Mouse (Mus musculus) myocyte (in vitro differentiated cells): Measurements from ENCODE around the gene Chrnd. TPM values are rescaled to one million over a fixed set of nuclear protein-coding genes. Genes with fewer than 3 reads are reported as not detected.

ENCODE experiments used
- H3K27me3 ChIP-seq: one replicate; pipeline ENCODE4 v1.6.1; 2011; ENCODE audit not compliant: control insufficient read depth, insufficient read depth, insufficient read length
- H3K36me3 ChIP-seq: one replicate; pipeline ENCODE4 v1.6.1; 2011; ENCODE audit not compliant: control insufficient read depth, insufficient read depth
- H3K4me2 ChIP-seq: one replicate; pipeline ENCODE4 v1.6.1; 2011; ENCODE audit warnings: low read depth, control low read depth
- H3K4me3 ChIP-seq: one replicate; pipeline ENCODE4 v1.5.1; 2011; ENCODE audit warnings: mild to moderate bottlenecking, control low read depth, moderate library complexity
- H3K79me2 ChIP-seq: one replicate; pipeline ENCODE4 v1.6.1; 2011; ENCODE audit not compliant: control insufficient read depth, insufficient read depth
- H3ac ChIP-seq: one replicate; pipeline ENCODE4 v1.6.1; 2011; ENCODE audit not compliant: control insufficient read depth, insufficient read length
- CEBPB ChIP-seq: IDR thresholded peaks from 2 replicates; pipeline ENCODE4 v1.6.1; 2011; ENCODE audit warnings: mild to moderate bottlenecking, moderate library complexity; ENCODE audit not compliant: poor library complexity, insufficient read depth, severe bottlenecking
- E2F4 ChIP-seq: IDR thresholded peaks from one replicate; pipeline ENCODE4 v1.6.1; 2011; ENCODE audit warnings: mild to moderate bottlenecking, control low read depth, moderate library complexity; ENCODE audit not compliant: insufficient read depth
- MAX ChIP-seq: IDR thresholded peaks from one replicate; pipeline ENCODE4 v1.6.1; 2011; ENCODE audit warnings: low read depth, mild to moderate bottlenecking, control low read depth
- MYOD1 ChIP-seq, 3 experiments: IDR thresholded peaks; one replicate each; pipeline ENCODE4 v1.6.1; 2011; ENCODE audit warnings: control low read depth in 2 of 3, low read depth in 2 of 3, mild to moderate bottlenecking in 2 of 3, moderate library complexity in 1 of 3; ENCODE audit not compliant: insufficient read length in 2 of 3, control insufficient read depth in 1 of 3
- MYOG ChIP-seq, 3 experiments: IDR thresholded peaks; one replicate each; pipeline ENCODE4 v1.6.1; 2011; ENCODE audit warnings: control low read depth in 2 of 3, low read depth in 2 of 3, mild to moderate bottlenecking in 2 of 3; ENCODE audit not compliant: insufficient read length in 2 of 3, control insufficient read depth in 1 of 3, insufficient read depth in 1 of 3
- POLR2A ChIP-seq: IDR thresholded peaks from one replicate; pipeline ENCODE4 v1.6.1; 2011; ENCODE audit warnings: low read depth, mild to moderate bottlenecking, control low read depth, moderate library complexity; ENCODE audit not compliant: insufficient read length
- POLR2AphosphoS2 ChIP-seq: IDR thresholded peaks from one replicate; pipeline ENCODE4 v1.6.1; 2011; ENCODE audit warnings: low read depth, control low read depth; ENCODE audit not compliant: insufficient read length
- REST ChIP-seq: IDR thresholded peaks from one replicate; pipeline ENCODE4 v1.6.1; 2011; ENCODE audit warnings: mild to moderate bottlenecking, control low read depth, moderate library complexity; ENCODE audit not compliant: insufficient read depth, insufficient read length
- SRF ChIP-seq: IDR thresholded peaks from one replicate; pipeline ENCODE4 v1.6.1; 2011; ENCODE audit warnings: low read depth; ENCODE audit not compliant: control insufficient read depth, insufficient read length
- TCF12 ChIP-seq: IDR thresholded peaks from one replicate; pipeline ENCODE4 v1.6.1; 2011; ENCODE audit warnings: mild to moderate bottlenecking, control low read depth; ENCODE audit not compliant: poor library complexity, insufficient read depth, severe bottlenecking
- TCF3 ChIP-seq: IDR thresholded peaks from one replicate; pipeline ENCODE4 v1.6.1; 2011; ENCODE audit warnings: low read depth, control low read depth; ENCODE audit not compliant: insufficient read length
- USF1 ChIP-seq: IDR thresholded peaks from one replicate; pipeline ENCODE4 v1.6.1; 2011; ENCODE audit warnings: low read depth, mild to moderate bottlenecking, control low read depth, moderate library complexity
- polyA plus RNA-seq: library from polyadenylated mRNA; unstranded; fragments of >200 nt; fragmentation: generic; extraction: Trizol; gene quantifications from one replicate; pipeline ENCODE4 v1.2.1, GENCODE M21; 2012; ENCODE audit warnings: missing spikeins

Gene Chrnd
- polyA plus RNA-seq, 1 experiment: 208 TPM

DNA sequence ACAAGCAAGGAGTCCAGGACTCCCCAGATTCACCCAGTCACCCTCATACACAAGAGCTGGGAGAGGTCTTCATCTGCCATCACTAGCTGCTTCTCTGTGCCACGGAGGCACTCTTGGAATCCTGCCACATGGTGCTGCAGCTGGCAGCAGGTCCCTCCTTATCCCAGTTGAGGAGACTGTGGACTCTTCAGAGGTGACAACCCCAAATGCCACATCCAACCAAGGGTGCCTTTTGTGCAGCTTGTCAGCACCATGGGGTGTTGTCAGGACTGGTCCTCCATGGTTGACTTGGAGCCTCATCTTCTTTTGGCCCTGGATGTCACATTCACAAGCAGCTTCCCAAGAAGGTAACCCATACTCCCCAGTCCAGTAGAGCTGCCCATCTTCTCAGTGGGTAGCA lies 11.4 kb downstream of the Chrnd start:
- no peaks in the 10 kb centered on the region for H3K27me3 ChIP-seq
- no peak overlapping the region for H3K4me3 ChIP-seq
- peaks cover 12% of the 10 kb centered on the region for H3K36me3 ChIP-seq

DNA sequence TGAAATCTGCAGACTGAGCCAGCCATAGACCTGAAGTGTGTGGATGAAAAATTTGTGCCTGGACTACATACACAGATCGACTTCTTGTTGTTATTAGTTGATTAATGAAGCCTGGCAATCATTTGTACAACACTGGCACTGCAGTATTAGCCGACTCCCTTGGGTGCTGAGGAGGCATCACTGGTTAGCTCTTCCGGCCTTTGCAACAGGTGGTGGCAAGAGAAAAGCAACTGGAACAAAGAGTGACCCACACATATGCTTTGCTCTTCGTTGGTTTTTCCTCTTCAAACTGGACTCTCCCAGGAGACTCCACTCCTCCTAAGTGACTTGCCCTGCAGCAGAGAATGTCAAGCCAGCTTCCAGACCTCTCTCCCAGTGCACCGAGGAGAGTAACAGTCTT lies 13.4 kb downstream of the Chrnd start:
- TF ChIP-seq MYOD1 (IDR thresholded peaks at IDR 0.05; ENCODE audit: control insufficient read depth in 1 of 3, insufficient read length in 2 of 3, low read depth in 2 of 3) (peak; percentile 14 to 72 (median 65)), TCF3 (no peak), POLR2A (no peak), USF1 (no peak), CEBPB (no peak), MYOG (IDR thresholded peaks at IDR 0.05; ENCODE audit: control insufficient read depth in 1 of 3, insufficient read depth in 1 of 3, insufficient read length in 2 of 3, low read depth in 2 of 3) (peak in 2 of 3 experiments; percentile 47 to 74)
- Histone ChIP-seq H3K27me3 (no peaks in the 10 kb centered on the region), H3K4me3 (no peak overlapping the region), H3ac (no peak overlapping the region), H3K36me3 (peaks cover under 1% of the 10 kb centered on the region), H3K79me2 (peaks cover 12% of the 10 kb centered on the region), H3K4me2 (no peak overlapping the region)

More for the DNA sequence above, 11.4 kb downstream of the Chrnd start:
- Histone ChIP-seq H3K79me2 (peaks cover 9% of the 10 kb centered on the region), H3ac (no peak overlapping the region), H3K4me2 (no peak overlapping the region)
- TF ChIP-seq POLR2A (peak; percentile 35), MYOG (IDR thresholded peaks at IDR 0.05; ENCODE audit: control insufficient read depth in 1 of 3, insufficient read depth in 1 of 3, insufficient read length in 2 of 3, low read depth in 2 of 3) (peak in 1 of 3 experiments; percentile 45), POLR2AphosphoS2 (peak; percentile 95), MAX (no peak), MYOD1 (IDR thresholded peaks at IDR 0.05; ENCODE audit: control insufficient read depth in 1 of 3, insufficient read length in 2 of 3, low read depth in 2 of 3) (peak in 1 of 3 experiments; percentile 23)

DNA sequence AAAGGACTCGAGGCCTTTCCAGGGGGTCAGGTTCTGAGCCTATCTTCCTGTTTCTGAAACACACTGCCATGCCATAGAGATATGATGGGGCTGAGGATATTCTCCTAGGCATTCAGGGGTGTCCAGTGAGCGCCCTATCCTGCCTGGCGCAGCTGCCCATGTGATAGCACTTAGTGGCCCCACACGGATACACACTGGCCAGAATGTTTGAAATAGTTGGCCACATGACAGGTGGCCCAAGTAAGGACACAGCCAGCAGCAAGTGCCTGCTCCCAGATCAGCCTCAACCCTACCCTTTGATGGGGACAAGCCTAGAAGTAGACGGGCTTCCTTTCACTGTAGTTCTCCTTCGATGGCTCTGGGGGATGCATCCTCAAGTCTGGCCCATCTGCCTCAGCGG lies 14.1 kb downstream of the Chrnd start, which contains the start of gene Chrng:
Gene Chrng, plus strand, starts transcription at position 193 of the 400 bp plus-strand sequence.
- Histone ChIP-seq H3K4me3 (peak within 1 kb of the TSS; percentile 32), H3ac (no peak within 1 kb of the TSS), H3K79me2 (peaks cover 12% of the 10 kb centered on the region), H3K4me2 (peak within 1 kb of the TSS; percentile 83), H3K27me3 (no peaks in the 10 kb centered on the region), H3K36me3 (no peaks in the 10 kb centered on the region)
- TF ChIP-seq SRF: no peak
- peak in 2 of 3 experiments; percentile 77 to 91 for TF ChIP-seq MYOD1 (IDR thresholded peaks at IDR 0.05; ENCODE audit: control insufficient read depth in 1 of 3, insufficient read length in 2 of 3, low read depth in 2 of 3)
- TF ChIP-seq POLR2A: peak; percentile 18
- TF ChIP-seq TCF12: peak; percentile 39
- no peak for TF ChIP-seq E2F4
- TF ChIP-seq MYOG (IDR thresholded peaks at IDR 0.05; ENCODE audit: control insufficient read depth in 1 of 3, insufficient read depth in 1 of 3, insufficient read length in 2 of 3, low read depth in 2 of 3): peak; percentile 13 to 96 (median 78)
- peak; percentile 50 for TF ChIP-seq POLR2AphosphoS2
- TF ChIP-seq REST: no peak
- peak; percentile 37 for TF ChIP-seq TCF3
- TF ChIP-seq USF1: peak; percentile 38
- no peak for TF ChIP-seq CEBPB
- TF ChIP-seq MAX: no peak

DNA sequence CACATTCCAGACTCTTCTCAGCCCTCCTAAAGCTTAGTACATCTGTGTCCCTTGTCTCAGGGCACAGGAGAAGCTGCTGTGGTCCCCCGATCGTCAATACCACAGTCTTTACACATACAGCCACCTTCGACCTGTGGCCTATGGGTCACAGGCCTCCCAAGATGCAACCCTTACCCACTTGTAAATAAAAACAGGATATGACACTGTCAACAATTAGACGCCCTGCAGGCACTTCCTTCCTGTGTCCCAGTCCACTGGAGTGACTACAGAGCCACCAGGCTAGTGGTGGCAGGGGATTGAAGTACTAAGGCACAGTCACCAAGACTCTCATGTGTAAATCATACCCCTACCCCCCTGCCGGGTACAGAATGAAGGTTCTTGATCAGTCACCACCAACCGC lies 14.6 kb downstream of the Chrnd start:
- Histone ChIP-seq H3K79me2 (peaks cover 12% of the 10 kb centered on the region), H3K36me3 (no peaks in the 10 kb centered on the region), H3K27me3 (no peaks in the 10 kb centered on the region), H3ac (no peak overlapping the region), H3K4me3 (peak overlapping the region; percentile 32), H3K4me2 (peak overlapping the region; percentile 83)
- TF ChIP-seq POLR2A: peak; percentile 21
- no peak for TF ChIP-seq CEBPB

DNA sequence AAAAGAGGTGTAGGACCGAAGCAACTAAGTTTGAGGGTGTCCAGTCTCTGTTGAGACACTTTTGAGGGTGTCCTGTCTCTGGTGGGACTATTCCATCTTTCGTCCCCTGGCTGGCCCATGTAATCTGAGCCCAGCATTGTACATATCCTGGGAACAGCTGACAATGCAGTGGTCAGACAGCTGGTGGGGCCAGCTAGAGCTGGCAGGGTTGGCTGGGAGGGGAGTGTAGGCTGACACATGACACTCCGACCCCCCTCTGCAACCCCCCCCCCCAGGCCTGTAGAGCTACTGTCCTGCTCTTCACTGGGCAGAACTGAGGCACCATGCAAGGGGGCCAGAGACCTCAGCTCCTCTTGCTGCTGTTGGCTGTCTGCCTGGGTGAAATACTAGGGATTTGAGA lies 15.1 kb downstream of the Chrnd start:
- no peaks in the 10 kb centered on the region for H3K36me3 ChIP-seq
- H3K4me3 ChIP-seq: peak overlapping the region; percentile 32
- H3K4me2 ChIP-seq: peak overlapping the region; percentile 83
- peaks cover 12% of the 10 kb centered on the region for H3K79me2 ChIP-seq
- no peak overlapping the region for H3ac ChIP-seq
- H3K27me3 ChIP-seq: no peaks in the 10 kb centered on the region
- no peak for TF ChIP-seq MAX
- peak; percentile 49 for TF ChIP-seq POLR2A
- peak; percentile 98 to 99 (median 99) for TF ChIP-seq MYOD1 (IDR thresholded peaks at IDR 0.05; ENCODE audit: control insufficient read depth in 1 of 3, insufficient read length in 2 of 3, low read depth in 2 of 3)
- peak; percentile 99 for TF ChIP-seq TCF3
- TF ChIP-seq TCF12: peak; percentile 100
- TF ChIP-seq MYOG (IDR thresholded peaks at IDR 0.05; ENCODE audit: control insufficient read depth in 1 of 3, insufficient read depth in 1 of 3, insufficient read length in 2 of 3, low read depth in 2 of 3): peak; percentile 99 to 100 (median 99)
- TF ChIP-seq E2F4: no peak

DNA sequence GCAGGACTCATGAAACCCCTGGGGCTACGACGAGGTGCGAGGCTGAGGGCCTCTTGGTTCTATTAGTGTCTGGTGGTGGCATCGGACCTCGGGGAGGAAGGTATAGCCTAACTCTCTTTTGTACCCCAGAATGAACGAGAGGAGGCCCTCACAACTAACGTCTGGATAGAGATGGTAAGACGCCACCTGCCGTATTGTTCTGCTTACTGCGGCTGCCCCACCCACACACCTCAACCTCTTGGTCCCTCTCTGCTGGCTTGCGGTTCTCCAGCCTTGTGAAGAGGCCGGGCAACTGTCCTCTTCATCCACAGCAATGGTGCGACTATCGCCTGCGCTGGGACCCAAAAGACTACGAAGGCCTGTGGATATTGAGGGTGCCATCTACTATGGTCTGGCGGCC lies 15.9 kb downstream of the Chrnd start:
- Histone ChIP-seq H3ac (peak overlapping the region; percentile 1), H3K4me3 (peak overlapping the region; percentile 32), H3K79me2 (peaks cover 12% of the 10 kb centered on the region), H3K36me3 (no peaks in the 10 kb centered on the region), H3K27me3 (no peaks in the 10 kb centered on the region), H3K4me2 (peak overlapping the region; percentile 83)
- TF ChIP-seq USF1 (no peak), TCF12 (no peak), MYOD1 (IDR thresholded peaks at IDR 0.05; ENCODE audit: control insufficient read depth in 1 of 3, insufficient read length in 2 of 3, low read depth in 2 of 3) (no peak), REST (no peak), MYOG (IDR thresholded peaks at IDR 0.05; ENCODE audit: control insufficient read depth in 1 of 3, insufficient read depth in 1 of 3, insufficient read length in 2 of 3, low read depth in 2 of 3) (peak in 1 of 3 experiments; percentile 5), SRF (no peak), POLR2AphosphoS2 (peak; percentile 30), TCF3 (no peak), MAX (no peak), CEBPB (no peak), E2F4 (no peak), POLR2A (peak; percentile 20)
